Mouse (Mus musculus) cerebellum, postnatal 25 days (tissue): ENCODE measurements around the gene Tmem115.
"Not testable (repeated sequence)": the region's sequence is repeated elsewhere in the genome, so short reads cannot be mapped to it uniquely, and the experiment has no call there.

Source experiments
- DNase-seq, 2 experiments: peaks; one replicate each; pipeline ENCODE4 v3.0.0; 2021; ENCODE audit warnings: mixed read lengths in 2 of 2

Tmem115 gene

GRCm38 (mm10) chr9:107572327-107572662 lies 38.5 kb downstream of the Tmem115 start:
- no peak for DNase-seq

- DNase-seq, result not testable (repeated sequence)
Observed at GRCm38 (mm10) chr9:107573774-107574173, 40.0 kb downstream of the Tmem115 start.

GRCm38 (mm10) chr9:107575579-107576356 lies 42.0 kb downstream of the Tmem115 start:
- DNase-seq, result peak in 1 of 2 experiments; percentile 68

- peak; percentile 44 to 75 for DNase-seq
Observed at GRCm38 (mm10) chr9:107576357-107577107, 42.8 kb downstream of the Tmem115 start, which contains the start of gene Hyal1. Hyal1 (plus strand) TSS chr9:107576927.

GRCm38 (mm10) chr9:107577871-107578270 lies 44.1 kb downstream of the Tmem115 start:
- no peak for DNase-seq

GRCm38 (mm10) chr9:107578587-107578986 lies 44.8 kb downstream of the Tmem115 start, which contains the start of gene Naa80:
Naa80 (plus strand) TSS chr9:107578887.
- no peak for DNase-seq

GRCm38 (mm10) chr9:107579023-107579900 lies 45.5 kb downstream of the Tmem115 start:
- DNase-seq, result peak; percentile 59 to 67

- DNase-seq, result peak; percentile 86 to 90
Observed at GRCm38 (mm10) chr9:107580501-107581317, 47.0 kb downstream of the Tmem115 start, which contains the start of gene Hyal3. Hyal3 (plus strand) TSS chr9:107580818.

GRCm38 (mm10) chr9:107581584-107581983 lies 47.8 kb downstream of the Tmem115 start:
- DNase-seq, result no peak

- no peak for DNase-seq
Observed at GRCm38 (mm10) chr9:107582509-107583062, 48.8 kb downstream of the Tmem115 start.

- no peak for DNase-seq
Observed at GRCm38 (mm10) chr9:107583174-107583573, 49.4 kb downstream of the Tmem115 start.

- no peak for DNase-seq
Observed at GRCm38 (mm10) chr9:107586504-107586903, 52.8 kb downstream of the Tmem115 start.

- DNase-seq, result peak; percentile 93 to 96
Observed at GRCm38 (mm10) chr9:107586974-107587832, 53.5 kb downstream of the Tmem115 start, which contains the start of gene Ifrd2. Ifrd2 (plus strand) TSS chr9:107587642.

- DNase-seq, result no peak
Observed at GRCm38 (mm10) chr9:107587833-107588639, 54.3 kb downstream of the Tmem115 start.
